Mouse (Mus musculus) erythroblast, adult 5-6 weeks (primary cell): ENCODE results near the gene 4930467E23Rik. TPM values are rescaled to one million over a fixed set of nuclear protein-coding genes. Genes with fewer than 3 reads are reported as not detected.
"Not testable (repeated sequence)": the region's sequence is repeated elsewhere in the genome, so short reads cannot be mapped to it uniquely, and the experiment has no call there.

Experiments
- ATAC-seq: replicated peaks from 2 replicates; pipeline ENCODE4 v1.8.0; 2016; ENCODE audit warnings: moderate number of reproducible peaks, mild to moderate bottlenecking, moderate TSS enrichment, inconsistent platforms; ENCODE audit not compliant: poor library complexity, low FRiP score, severe bottlenecking
- total RNA-seq, 2 experiments: library from RNA; stranded (forward) in 1 of 2; stranded (reverse) in 1 of 2; fragments of 150-400 nt in 1 of 2; fragments of 200-764, 138-1000 nt in 1 of 2; gene quantifications; 2 replicates each; pipeline versions ENCODE4 v1.2.3 to v1.2.4; 2015 to 2017; ENCODE audit warnings: low replicate concordance in 2 of 2

Gene 4930467E23Rik
- total RNA-seq, 2 experiments from 2014 or later = 0.26 TPM; not detected in 1

DNA sequence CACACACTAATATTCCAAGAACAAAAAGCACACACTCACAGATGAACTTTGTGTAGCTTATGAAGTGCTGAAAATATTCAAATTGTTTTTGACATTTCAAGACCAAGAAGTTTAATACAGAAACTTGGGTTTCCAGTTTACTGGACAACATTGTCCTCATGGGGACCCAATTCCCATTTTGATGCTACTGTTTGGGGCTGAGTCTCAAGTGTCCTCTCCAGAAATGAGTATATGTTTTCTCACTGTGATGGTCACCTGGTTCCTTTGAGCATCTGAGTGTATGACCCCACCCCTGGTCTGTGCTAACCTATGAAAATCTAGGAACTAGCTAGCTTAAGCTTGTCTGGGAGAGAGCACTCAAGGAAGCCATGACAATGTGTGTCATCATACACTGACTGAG lies 20.4 kb upstream of the 4930467E23Rik start:
- ATAC-seq = not testable (repeated sequence)

DNA sequence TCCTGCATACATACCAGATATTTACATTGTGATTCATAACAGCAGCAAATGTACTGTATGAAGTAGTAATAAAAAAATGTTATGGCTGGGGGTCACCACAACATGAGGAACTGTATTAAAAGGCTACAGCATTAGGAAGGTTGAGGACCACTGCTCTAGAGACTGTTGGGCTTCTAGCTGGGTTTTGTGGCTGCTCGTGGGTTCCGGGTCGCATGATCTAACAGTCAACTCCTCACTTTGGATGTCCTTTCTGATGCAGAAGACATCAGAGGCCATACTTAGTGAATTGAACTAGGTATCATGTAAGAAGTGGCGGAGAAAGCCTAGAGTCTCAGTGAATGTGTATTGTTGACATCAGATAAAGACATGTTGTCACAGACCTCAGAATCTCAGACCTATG lies 19.9 kb upstream of the 4930467E23Rik start:
- ATAC-seq = not testable (repeated sequence)

DNA sequence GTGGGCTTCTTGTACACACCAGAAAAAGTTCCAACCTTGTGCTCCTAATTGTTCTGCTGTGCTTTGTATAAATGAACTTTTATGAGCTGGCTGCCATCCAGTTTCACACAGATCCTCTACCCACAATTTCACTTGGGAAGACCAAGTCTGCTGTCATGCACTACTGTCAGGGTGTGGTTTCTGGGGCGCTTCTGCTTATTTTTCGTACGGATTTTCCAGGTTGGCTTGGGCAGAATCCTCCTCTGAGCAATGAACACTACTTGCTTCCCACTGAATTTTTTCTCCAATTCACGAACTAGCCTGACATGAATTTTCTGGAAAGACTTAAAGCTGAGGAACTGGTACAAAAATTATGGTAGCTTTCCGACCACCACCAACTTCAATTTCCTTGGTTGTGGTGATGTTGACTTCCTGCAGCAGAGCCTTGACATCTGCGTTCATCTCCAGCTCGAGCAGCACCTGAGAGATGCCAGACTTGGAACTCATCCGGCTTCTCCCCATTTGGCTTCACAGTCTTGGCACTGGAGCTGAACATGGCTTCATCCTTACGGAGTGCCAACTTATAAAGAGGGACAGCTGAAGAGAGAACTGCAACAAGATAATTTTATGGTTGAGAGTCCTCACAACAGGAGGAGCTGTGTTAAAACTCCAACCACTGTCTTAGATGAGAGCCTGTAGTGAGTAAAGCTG lies 18.1 kb upstream of the 4930467E23Rik start:
- not testable (repeated sequence) for ATAC-seq

DNA sequence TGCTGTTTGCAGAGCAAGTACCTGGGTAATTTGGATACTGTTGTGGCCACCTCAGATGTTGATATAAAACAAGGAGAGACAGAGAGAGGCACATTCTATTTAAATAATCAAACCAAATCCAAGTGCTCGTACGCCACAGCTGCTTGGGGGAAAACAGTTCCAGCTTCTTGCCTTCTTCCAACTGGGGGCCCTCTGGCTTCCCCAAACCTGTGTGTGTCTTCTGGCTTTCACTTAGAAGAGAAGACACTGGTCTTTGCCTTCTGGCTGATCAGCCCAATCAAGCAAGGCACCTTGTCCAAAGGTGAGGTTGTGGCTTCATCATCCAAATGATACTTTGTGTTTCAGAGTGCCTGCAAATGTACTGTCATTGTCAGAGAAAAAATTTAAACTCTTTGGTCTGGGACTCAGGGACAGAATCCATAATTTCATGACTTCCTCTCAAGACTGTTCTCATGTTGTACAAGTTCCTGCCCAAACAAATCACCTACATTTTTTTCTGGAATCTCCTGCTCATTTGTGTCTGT lies 17.1 kb upstream of the 4930467E23Rik start:
- not testable (repeated sequence) for ATAC-seq

DNA sequence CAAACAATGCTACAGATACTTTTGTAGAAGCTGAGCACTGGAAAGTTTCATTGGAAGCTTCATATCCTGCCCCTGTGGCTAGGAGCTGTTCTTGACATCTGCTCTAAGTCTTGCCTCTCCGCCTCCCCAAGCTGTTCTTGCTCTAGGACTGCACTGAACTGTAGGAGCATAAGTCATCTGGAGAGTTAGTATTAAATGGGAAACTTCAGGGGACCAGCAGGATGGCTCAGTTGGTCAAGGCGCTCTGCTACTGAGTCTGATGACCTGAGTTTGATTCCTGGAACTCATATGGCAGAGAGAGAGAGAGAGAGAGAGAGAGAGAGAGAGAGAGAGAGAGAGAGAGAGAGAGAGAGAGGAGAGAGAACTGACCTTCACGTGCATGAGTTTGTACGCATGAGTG lies 16.6 kb upstream of the 4930467E23Rik start:
- ATAC-seq = not testable (repeated sequence)

DNA sequence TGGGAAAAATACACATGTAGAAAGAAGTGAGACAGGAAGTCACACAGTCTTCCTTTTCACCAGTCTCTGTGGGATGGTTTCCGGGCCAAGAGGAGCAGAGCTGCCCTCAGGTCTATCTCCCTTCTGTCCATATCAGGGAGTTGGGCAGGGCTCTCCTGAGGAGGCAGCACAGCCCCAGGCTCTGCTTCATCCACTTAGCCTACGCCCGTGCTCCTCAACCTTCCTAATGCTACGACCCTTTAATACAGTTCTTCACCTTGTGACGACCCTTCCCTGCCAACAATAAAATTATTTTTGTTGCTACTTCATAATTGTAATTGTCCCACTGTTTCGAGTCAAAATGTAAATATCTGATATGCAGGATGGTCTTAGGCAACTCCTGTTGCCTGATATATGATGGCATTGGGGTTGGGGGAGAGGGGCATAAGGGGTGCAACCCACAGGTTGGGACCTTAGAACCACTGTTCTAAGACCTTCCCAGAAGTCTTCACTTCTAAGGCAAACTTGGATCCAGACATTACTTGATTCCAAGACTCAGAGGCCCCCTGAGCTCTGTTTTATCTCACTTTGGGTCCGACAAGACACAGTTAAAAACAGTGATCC lies 16.0 kb upstream of the 4930467E23Rik start:
- not testable (repeated sequence) for ATAC-seq

DNA sequence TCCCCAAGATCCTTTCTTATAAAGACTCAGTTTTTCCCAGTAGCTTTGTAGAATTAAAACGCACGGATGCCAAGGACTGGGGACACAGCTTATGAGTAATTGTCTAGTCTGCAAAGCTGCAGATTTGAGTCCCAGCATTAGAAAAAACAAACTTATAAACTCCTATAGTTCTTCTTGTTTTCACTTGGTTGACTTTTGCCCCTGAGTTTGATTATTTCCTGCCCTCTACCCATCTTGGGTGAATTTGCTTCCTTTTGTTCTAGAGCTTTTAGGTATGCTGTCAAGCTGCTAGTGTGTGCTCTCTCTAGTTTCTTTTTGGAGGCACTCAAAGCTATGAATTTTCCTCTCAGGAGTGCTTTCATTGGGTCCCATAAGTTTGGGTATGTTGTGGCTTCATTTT lies 14.9 kb upstream of the 4930467E23Rik start:
- not testable (repeated sequence) for ATAC-seq

DNA sequence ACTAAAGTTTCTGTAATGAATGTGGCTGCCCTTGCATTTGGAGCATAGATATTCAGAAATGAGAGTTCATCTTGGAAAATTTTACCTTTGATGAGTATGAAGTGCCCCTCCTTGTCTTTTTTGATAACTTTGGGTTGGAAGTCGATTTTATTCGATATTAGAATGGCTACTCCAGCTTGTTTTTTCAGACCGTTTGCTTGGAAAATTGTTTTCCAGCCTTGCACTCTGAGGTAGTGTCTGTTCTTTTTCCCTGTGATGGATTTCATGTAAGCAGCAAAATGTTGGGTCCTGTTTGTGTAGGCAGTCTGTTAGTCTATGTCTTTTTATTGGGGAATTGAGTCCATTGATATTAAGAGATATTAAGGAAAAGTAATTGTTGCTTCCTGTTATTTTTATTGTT lies 14.1 kb upstream of the 4930467E23Rik start:
- ATAC-seq = not testable (repeated sequence)

DNA sequence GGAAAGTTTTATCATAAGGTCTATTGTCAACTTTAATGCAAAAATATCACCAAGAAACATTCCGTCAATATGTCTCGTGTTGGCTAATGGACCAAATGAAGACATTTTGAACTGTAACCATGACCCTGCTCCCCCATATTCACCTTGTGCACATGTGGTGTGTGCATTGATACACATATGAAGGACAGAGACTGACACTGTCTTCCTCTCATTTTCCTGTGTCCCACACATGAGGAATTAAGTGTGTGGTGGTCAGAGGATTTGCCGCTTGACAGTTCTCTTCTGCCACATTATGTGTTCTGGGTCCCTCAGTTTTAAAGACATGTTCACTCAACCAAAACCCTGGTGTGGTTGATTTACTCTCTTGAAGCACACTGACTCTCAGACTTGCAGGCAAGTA lies 11.5 kb upstream of the 4930467E23Rik start:
- ATAC-seq = not testable (repeated sequence)

DNA sequence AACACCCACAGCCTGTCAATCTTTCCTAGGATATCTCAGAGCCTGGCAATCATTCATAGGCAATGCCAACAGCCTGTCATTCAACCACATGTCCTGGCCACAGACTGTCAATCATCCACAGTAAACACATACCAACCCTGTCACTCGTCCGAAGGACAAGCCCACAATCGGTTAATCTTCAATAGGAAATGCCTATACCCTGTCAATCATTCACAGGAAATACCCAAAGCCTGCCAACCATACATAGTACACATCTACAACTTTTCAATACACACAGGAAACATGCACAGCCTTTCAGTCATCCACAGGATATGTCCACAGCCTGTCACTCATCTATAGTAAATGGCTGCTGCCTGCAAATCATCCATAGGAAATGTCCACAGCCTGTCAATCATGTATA lies 9.9 kb upstream of the 4930467E23Rik start:
- ATAC-seq = not testable (repeated sequence)

DNA sequence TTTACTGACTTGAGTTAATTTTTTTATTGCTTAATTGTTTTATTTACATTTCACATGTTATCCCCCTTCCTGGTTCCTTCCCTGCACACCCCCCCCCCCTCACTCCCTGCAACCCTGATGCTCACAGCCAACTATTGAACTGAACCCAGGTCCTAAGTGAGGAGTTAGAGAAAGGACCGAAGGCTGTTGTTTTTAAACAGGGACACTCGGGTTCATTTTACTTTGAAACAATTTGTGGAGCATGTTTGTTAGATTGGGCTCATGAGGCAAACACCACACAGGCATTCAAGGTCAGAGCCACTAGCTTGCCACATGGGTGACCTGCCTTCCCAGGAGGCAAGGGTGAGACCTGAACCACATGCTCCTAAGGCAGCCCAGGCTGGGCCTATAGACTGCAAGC lies 4.5 kb upstream of the 4930467E23Rik start:
- ATAC-seq = not testable (repeated sequence)

DNA sequence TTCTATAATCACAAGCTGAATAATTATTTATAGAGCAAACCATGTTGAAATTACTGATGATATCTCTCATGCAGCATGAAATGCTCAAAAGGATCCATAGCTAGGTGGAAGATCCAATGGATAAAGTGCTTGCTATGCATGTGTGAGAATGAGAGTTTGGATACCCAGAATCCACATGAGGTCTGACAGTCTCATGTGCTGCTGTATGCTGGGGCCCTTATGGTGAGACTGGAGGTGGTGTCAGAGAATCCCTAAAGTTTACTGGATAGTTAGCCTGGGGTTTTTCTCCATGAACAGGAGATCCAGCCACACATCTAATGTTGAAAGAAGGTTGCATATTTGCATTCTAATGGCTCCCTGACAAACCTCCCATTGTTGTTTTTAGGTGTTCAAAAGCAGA lies 22.4 kb downstream of the 4930467E23Rik start:
- not testable (repeated sequence) for ATAC-seq

DNA sequence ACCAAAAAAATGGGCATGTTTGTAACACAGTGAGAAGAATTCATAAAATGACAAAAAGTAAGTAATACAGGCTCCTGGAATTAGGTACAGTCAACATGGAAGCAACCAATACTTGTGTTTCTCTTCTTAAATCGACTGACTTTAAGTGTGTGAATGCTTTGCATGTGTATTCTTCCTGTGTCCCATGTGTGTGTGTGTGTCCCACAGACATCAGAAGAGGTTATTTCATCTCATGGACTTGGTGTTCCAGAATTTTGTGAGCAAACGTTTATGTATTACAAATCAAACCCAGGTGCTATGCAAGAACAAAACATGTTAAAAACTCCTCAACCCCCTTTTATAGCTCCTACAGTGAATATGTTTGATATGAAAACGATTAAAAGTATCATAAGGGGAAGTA lies 24.8 kb downstream of the 4930467E23Rik start:
- ATAC-seq = not testable (repeated sequence)

DNA sequence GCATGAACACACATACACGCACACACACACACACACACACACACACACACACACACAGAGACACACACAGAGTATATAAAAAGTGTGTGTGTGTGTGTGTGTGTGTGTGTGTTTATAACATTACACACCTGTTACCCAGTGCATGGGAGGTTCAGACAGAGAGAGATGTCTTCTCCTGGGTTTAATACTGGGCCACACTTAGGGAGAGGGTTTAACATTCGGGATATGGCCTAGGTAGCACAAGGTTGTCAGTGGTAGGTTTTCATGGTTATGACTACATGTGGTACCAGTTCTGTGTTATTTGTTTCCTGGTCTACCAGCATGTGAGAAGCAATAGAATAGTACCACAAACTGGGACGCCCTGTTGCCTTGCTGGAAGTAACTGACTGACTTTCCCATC lies 25.6 kb downstream of the 4930467E23Rik start:
- not testable (repeated sequence) for ATAC-seq

DNA sequence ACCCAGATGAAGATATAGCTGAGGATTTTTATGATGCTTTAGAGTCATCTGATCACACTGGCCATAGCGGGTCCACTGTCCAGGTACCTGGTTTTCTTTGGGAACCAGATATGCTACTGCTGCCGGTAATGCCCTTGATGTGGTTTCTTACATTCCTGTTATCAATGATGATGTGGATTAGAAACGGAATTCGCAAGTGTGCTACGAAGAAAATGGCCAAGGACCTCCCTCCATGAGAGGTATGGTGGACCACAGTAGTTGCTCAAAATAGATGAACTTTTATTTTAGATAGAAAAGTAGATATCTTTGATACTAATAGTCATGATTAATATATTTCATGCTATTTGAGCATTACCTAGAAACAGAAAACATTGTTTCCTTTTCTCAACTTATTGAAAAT lies 32.3 kb downstream of the 4930467E23Rik start:
- ATAC-seq = not testable (repeated sequence)

DNA sequence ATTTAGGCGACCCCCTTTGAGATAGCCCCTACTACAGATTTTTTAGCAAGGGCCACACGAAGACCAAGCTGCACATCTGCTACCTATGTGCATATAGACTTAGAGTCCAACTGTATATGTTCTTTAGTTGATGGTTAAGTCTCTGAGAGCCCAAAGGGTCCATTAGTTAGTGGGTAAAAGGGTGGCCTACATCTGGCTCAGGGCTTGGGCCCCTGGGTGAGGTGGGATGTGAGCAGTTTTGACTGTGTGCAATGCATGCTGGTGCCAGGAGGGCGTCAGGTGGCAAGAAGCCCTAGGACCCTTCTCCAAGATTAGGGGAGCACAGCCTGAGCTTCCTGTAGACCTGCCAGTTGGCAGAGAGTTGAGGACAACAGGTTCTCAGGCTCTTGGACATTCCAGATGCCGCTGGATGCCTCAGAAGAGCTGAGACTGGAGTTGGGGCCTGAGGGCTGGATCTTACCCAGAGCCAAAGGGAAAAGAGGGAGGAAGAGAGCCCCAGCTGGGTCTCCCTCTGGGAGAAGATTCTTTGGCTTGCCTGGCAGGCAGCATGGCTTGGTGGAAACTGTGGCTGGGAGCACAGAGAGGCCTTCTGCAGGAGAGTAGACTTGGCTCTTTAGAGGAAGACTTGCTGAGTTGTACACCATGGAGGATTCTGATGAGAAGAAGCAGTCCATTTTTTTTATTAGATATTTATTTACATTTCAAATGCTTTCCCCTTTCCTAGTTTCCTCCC lies 33.6 kb downstream of the 4930467E23Rik start:
- not testable (repeated sequence) for ATAC-seq

DNA sequence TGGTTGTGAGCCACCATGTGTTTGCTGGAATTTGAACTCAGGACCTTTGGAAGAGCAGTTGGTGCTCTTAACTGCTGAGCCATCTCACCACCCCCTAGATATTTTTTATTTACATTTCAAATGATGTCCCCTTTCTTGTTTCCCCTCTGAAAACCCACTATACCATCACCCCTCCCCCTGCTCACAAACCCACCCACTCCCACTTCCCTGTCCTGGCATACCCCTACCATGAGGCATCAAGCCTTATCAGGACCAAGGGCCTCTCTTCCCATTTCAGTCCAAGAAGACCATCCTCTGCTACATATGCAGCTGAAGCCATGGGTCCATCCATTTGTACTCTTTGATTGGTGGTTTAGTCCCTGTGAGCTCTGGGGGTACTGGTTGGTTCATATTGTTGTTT lies 36.2 kb downstream of the 4930467E23Rik start:
- not testable (repeated sequence) for ATAC-seq

DNA sequence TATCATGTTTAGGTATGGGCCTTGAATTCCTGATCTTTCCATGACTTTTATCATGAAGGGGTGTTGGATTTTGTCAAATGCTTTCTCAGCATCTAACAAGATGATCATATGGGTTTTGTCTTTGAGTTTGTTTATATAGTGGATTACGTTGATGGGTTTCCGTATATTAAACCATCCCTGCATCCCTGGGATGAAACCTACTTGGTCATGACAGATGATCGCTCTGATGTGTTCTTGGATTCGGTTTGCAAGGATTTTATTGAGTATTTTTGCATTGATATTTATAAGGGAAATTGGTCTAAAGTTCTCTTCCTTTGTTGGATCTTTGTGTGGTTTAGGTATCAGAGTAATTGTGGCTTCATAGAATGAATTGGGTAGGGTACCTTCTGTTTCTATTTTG lies 44.1 kb downstream of the 4930467E23Rik start:
- ATAC-seq = not testable (repeated sequence)

DNA sequence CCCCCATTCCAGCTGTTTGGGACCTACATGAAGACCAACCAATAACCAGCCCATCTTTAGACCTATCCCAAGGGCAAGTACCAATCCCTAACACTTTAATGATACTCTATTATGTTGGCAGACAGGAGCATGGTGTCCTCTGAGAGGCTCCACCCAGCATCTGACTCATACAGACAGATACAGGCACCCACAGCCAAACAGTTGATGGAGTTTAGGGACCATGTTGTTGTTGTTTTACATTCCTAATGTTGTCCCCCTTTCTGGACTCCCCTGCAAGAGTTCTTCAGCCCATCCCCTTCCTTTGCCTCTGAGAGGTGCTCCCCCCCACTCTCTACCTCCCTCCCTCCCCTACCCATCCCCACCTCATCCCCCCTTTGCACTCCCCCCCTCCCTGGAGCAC lies 46.9 kb downstream of the 4930467E23Rik start:
- ATAC-seq = not testable (repeated sequence)

DNA sequence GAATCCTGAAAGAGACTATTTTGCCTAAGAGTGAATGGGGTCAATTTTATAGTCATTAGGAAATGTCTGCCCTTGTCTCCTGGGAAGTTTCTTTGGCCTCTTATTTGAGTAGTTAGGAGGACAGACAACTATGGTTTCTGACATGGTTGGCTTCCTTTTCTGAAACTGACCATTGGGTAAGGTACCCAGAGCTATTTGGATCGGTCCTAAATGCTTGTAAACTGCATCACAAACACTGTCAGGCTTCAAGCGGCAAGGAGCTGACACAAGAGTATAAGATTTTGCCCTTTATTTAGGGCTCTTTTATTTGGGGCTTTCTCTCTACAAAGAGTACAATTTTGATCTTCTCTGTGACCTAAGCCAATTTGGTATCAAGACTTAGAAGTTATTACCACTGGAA lies 48.1 kb downstream of the 4930467E23Rik start:
- not testable (repeated sequence) for ATAC-seq

DNA sequence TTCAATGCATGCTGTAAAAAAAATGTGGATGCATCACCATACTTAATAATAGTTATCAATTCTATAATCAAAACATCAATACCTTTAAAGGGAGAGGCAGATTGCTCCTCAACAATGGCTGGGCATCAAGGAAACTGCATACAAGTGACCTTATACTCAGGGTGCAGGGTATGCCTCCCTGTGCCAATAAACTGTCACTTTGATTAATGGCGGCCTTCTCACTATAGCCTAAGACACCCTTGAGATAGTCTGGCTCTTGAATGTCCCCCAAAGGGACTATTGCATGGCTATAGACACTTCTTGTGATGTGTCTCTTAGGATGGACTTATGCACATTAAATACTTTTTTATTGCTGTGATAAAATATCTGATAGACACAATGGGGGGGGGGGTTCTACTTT lies 48.8 kb downstream of the 4930467E23Rik start:
- not testable (repeated sequence) for ATAC-seq
